Mouse (Mus musculus) hindbrain, embryonic 13.5 days (tissue): ENCODE measurements around the gene Gm28035. TPM values are rescaled to one million over a fixed set of nuclear protein-coding genes. Genes with fewer than 3 reads are reported as not detected.

ENCODE experiments used
- ATAC-seq: fragments of 200-750 bp; cut with Nextera tagmentation; 2 replicates; pipeline ENCODE4 v1.8.0; 2017; ENCODE audit warnings: moderate TSS enrichment; ENCODE audit not compliant: low FRiP score
- H3K27ac ChIP-seq: fragments of 300-500 bp; sonication (generic); 2 replicates; pipeline ENCODE4 v1.5.1; 2015; ENCODE audit warnings: inconsistent platforms, mild to moderate bottlenecking, moderate library complexity
- H3K27me3 ChIP-seq: fragments of 300-500 bp; sonication (generic); 2 replicates; pipeline ENCODE4 v1.6.1; 2015; ENCODE audit warnings: mild to moderate bottlenecking, inconsistent platforms
- H3K36me3 ChIP-seq: fragments of 300-500 bp; sonication (generic); 2 replicates; pipeline ENCODE4 v1.6.1; 2015; ENCODE audit warnings: mild to moderate bottlenecking, inconsistent platforms
- H3K4me1 ChIP-seq: fragments of 300-500 bp; sonication (generic); replicated peaks from 2 replicates; pipeline ENCODE4 v1.6.1; 2015; ENCODE audit warnings: inconsistent platforms
- H3K4me2 ChIP-seq: fragments of 300-500 bp; sonication (generic); 2 replicates; pipeline ENCODE4 v1.6.1; 2015; ENCODE audit warnings: inconsistent platforms, mild to moderate bottlenecking, moderate library complexity
- H3K4me3 ChIP-seq: fragments of 300-500 bp; sonication (generic); 2 replicates; pipeline ENCODE4 v1.5.1; 2015; ENCODE audit warnings: mild to moderate bottlenecking, inconsistent platforms
- H3K9ac ChIP-seq: fragments of 300-500 bp; sonication (generic); 2 replicates; pipeline ENCODE4 v1.6.1; 2015; ENCODE audit warnings: mild to moderate bottlenecking, inconsistent platforms
- H3K9me3 ChIP-seq: fragments of 300-500 bp; sonication (generic); 2 replicates; pipeline ENCODE4 v1.6.1; 2016; ENCODE audit warnings: inconsistent platforms
- WGBS: fragments of 180-500 bp; shearing (Covaris S2); methylation state at CpG from one replicate; pipeline ENCODE4 v1.1.7; 2015; 5-methylcytosine and 5-hydroxymethylcytosine counted together
- polyA plus RNA-seq: library from polyadenylated mRNA; unstranded; fragments of >200 nt; fragmentation: Nextera tagmentation; extraction: Ambion mirVana; gene quantifications from 2 replicates; pipeline ENCODE4 v1.2.1, GENCODE M21; 2015

Gene Gm28035
- polyA plus RNA-seq, 1 experiment from 2014 or later, result 0.36 TPM

GRCm38 (mm10) chr2:30243391-30243790 lies 3.0 kb downstream of the Gm28035 start:
- Histone ChIP-seq H3K9me3 (no peaks in the 10 kb centered on the region), H3K4me3 (no peak overlapping the region), H3K4me1 (peaks cover 52% of the 10 kb centered on the region), H3K27me3 (no peaks in the 10 kb centered on the region), H3K4me2 (no peak overlapping the region), H3K36me3 (peaks cover 70% of the 10 kb centered on the region), H3K9ac (no peak overlapping the region), H3K27ac (no peak overlapping the region)
- no peak for ATAC-seq
- 90% methylated on average over 4 of the region's 4 CpGs for WGBS

GRCm38 (mm10) chr2:30244595-30245178 lies 4.3 kb downstream of the Gm28035 start:
- H3K36me3 ChIP-seq, result peaks cover 82% of the 10 kb centered on the region

GRCm38 (mm10) chr2:30247036-30247435 lies 6.7 kb downstream of the Gm28035 start:
- WGBS, result 94% methylated on average over 5 of the region's 5 CpGs
- Histone ChIP-seq H3K27me3 (no peaks in the 10 kb centered on the region), H3K9ac (no peak overlapping the region), H3K9me3 (no peaks in the 10 kb centered on the region), H3K36me3 (peaks cover 83% of the 10 kb centered on the region), H3K4me3 (no peak overlapping the region), H3K4me1 (peaks cover 30% of the 10 kb centered on the region), H3K4me2 (no peak overlapping the region), H3K27ac (no peak overlapping the region)
- no peak for ATAC-seq

More at GRCm38 (mm10) chr2:30244595-30245178, 4.3 kb downstream of the Gm28035 start:
- Histone ChIP-seq H3K9ac (no peak overlapping the region), H3K4me2 (no peak overlapping the region), H3K4me1 (peaks cover 39% of the 10 kb centered on the region), H3K27me3 (no peaks in the 10 kb centered on the region), H3K9me3 (no peaks in the 10 kb centered on the region), H3K4me3 (no peak overlapping the region), H3K27ac (no peak overlapping the region)
- 82% methylated on average over 7 of the region's 7 CpGs for WGBS
- ATAC-seq, result no peak

GRCm38 (mm10) chr2:30247681-30248080 lies 7.3 kb downstream of the Gm28035 start:
- Histone ChIP-seq H3K27me3 (no peaks in the 10 kb centered on the region), H3K4me3 (no peak overlapping the region), H3K4me2 (no peak overlapping the region), H3K9ac (no peak overlapping the region), H3K36me3 (peaks cover 82% of the 10 kb centered on the region), H3K9me3 (no peaks in the 10 kb centered on the region), H3K4me1 (peaks cover 25% of the 10 kb centered on the region), H3K27ac (no peak overlapping the region)
- ATAC-seq, result no peak
- 80% methylated on average over 4 of the region's 4 CpGs for WGBS

GRCm38 (mm10) chr2:30249182-30249581 lies 8.8 kb downstream of the Gm28035 start:
- Histone ChIP-seq H3K36me3 (peaks cover 80% of the 10 kb centered on the region), H3K9me3 (no peaks in the 10 kb centered on the region), H3K27me3 (no peaks in the 10 kb centered on the region), H3K4me2 (no peak overlapping the region), H3K4me1 (peaks cover 21% of the 10 kb centered on the region), H3K27ac (no peak overlapping the region), H3K9ac (no peak overlapping the region), H3K4me3 (no peak overlapping the region)
- ATAC-seq, result no peak
- WGBS, result 93% methylated on average over 3 of the region's 3 CpGs

- no peak overlapping the region for H3K9ac ChIP-seq
- H3K4me2 ChIP-seq, result no peak overlapping the region
- H3K27me3 ChIP-seq, result no peaks in the 10 kb centered on the region
- no peaks in the 10 kb centered on the region for H3K9me3 ChIP-seq
- H3K27ac ChIP-seq, result no peak overlapping the region
- H3K4me3 ChIP-seq, result no peak overlapping the region
- 88% methylated on average over 10 of the region's 10 CpGs for WGBS
- no peak for ATAC-seq
- peaks cover 17% of the 10 kb centered on the region for H3K4me1 ChIP-seq
- peaks cover 83% of the 10 kb centered on the region for H3K36me3 ChIP-seq
Measured at GRCm38 (mm10) chr2:30250166-30251128, 10.1 kb downstream of the Gm28035 start.

GRCm38 (mm10) chr2:30251417-30252104 lies 11.2 kb downstream of the Gm28035 start:
- no peak overlapping the region for H3K27ac ChIP-seq
- peaks cover 17% of the 10 kb centered on the region for H3K4me1 ChIP-seq
- no peak for ATAC-seq
- no peak overlapping the region for H3K4me2 ChIP-seq
- H3K9me3 ChIP-seq, result no peaks in the 10 kb centered on the region
- H3K36me3 ChIP-seq, result peaks cover 83% of the 10 kb centered on the region
- WGBS, result 87% methylated on average over 5 of the region's 5 CpGs
- H3K9ac ChIP-seq, result peak overlapping the region; percentile 39; the same call in 1 of the 2 replicates
- no peaks in the 10 kb centered on the region for H3K27me3 ChIP-seq
- no peak overlapping the region for H3K4me3 ChIP-seq

GRCm38 (mm10) chr2:30252521-30252920 lies 12.2 kb downstream of the Gm28035 start:
- ATAC-seq, result no peak
- H3K4me1 ChIP-seq, result peaks cover 11% of the 10 kb centered on the region
- H3K36me3 ChIP-seq, result peaks cover 93% of the 10 kb centered on the region
- no peaks in the 10 kb centered on the region for H3K27me3 ChIP-seq
- H3K4me2 ChIP-seq, result no peak overlapping the region
- H3K9ac ChIP-seq, result no peak overlapping the region
- H3K4me3 ChIP-seq, result no peak overlapping the region
- H3K27ac ChIP-seq, result no peak overlapping the region
- H3K9me3 ChIP-seq, result no peaks in the 10 kb centered on the region
- WGBS, result 90% methylated on average over 3 of the region's 3 CpGs

GRCm38 (mm10) chr2:30253809-30254208 lies 13.4 kb downstream of the Gm28035 start:
- peaks cover 95% of the 10 kb centered on the region for H3K36me3 ChIP-seq
- H3K9ac ChIP-seq, result no peak overlapping the region
- no peaks in the 10 kb centered on the region for H3K27me3 ChIP-seq
- 88% methylated on average over 5 of the region's 5 CpGs for WGBS
- no peak overlapping the region for H3K27ac ChIP-seq
- no peaks in the 10 kb centered on the region for H3K9me3 ChIP-seq
- no peak for ATAC-seq
- H3K4me2 ChIP-seq, result no peak overlapping the region
- peaks cover 22% of the 10 kb centered on the region for H3K4me1 ChIP-seq
- H3K4me3 ChIP-seq, result no peak overlapping the region

GRCm38 (mm10) chr2:30255631-30256395 lies 15.4 kb downstream of the Gm28035 start:
- Histone ChIP-seq H3K9me3 (no peaks in the 10 kb centered on the region), H3K4me3 (no peak overlapping the region), H3K4me1 (peaks cover 33% of the 10 kb centered on the region), H3K9ac (no peak overlapping the region), H3K36me3 (peaks cover 95% of the 10 kb centered on the region), H3K27ac (no peak overlapping the region), H3K27me3 (no peaks in the 10 kb centered on the region), H3K4me2 (no peak overlapping the region)
- 97% methylated on average over 42 of the region's 42 CpGs for WGBS
- ATAC-seq, result no peak

- Histone ChIP-seq H3K4me1 (peaks cover 31% of the 10 kb centered on the region), H3K27ac (no peak overlapping the region), H3K9me3 (no peaks in the 10 kb centered on the region), H3K4me3 (no peak overlapping the region), H3K9ac (no peak overlapping the region), H3K4me2 (no peak overlapping the region), H3K27me3 (no peaks in the 10 kb centered on the region), H3K36me3 (peaks cover 94% of the 10 kb centered on the region)
- WGBS, result 97% methylated on average over 30 of the region's 30 CpGs
- no peak for ATAC-seq
Measured at GRCm38 (mm10) chr2:30256616-30257350, 16.4 kb downstream of the Gm28035 start.
